11 mouse cellular contexts compared by ENCODE assay signal in the genomic region with DNA sequence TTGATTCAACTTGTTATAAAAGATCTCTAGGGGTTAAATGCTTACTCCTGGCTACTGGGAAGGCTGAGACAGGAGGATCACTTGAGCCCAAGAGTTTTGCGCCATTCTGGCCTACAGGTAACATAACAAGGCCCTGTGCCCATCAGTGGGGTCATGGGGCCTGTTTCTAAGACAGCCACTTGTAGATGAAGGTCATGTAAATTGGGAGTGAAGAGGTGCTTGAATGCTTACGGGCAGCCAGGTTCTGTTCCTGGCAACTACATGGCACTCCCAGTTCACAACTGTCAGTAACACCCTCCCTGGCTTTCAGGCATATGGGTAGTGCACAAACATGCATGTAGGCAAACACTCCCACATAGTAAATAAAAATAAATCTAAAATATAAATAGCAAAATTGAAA. TPM values are rescaled to one million over a fixed set of nuclear protein-coding genes. Genes with fewer than 3 reads are reported as not detected.
DNase-seq lines count a peak whose midpoint lies in the region; ATAC-seq and TF ChIP-seq lines count a peak whose summit lies in the region.
"Had no signal": no experiment of that assay in that cellular context is flagged by ENCODE, and none has a peak within 500 bp of the region (broad histone marks: within the 10 kb centered on the region; RNA-seq: fewer than 3 reads in every experiment).

No protein-coding gene starts in this region.

- H3K27ac ChIP-seq in embryonic facial prominence, embryonic 13.5 days, result peak overlapping the region; percentile 83; the same call in 1 of the 2 replicates
- H3K27ac ChIP-seq in embryonic facial prominence, embryonic 10.5 days (replicated peaks), result no peak overlapping the region
- no peak overlapping the region for H3K27ac ChIP-seq in midbrain, embryonic 15.5 days
- H3K27ac ChIP-seq in midbrain, embryonic 14.5 days (replicated peaks; ENCODE audit: low read depth, low read length), result no peak overlapping the region
- peak overlapping the region; percentile 44; the same call in 1 of the 2 replicates for H3K27ac ChIP-seq in small intestine, adult 2 months (ENCODE audit: insufficient read depth, low read depth, low read length)

- H3K4me1 ChIP-seq in embryonic facial prominence, embryonic 13.5 days, result peaks cover 21% of the 10 kb centered on the region
- H3K4me1 ChIP-seq in embryonic facial prominence, embryonic 10.5 days, result peaks cover 25% of the 10 kb centered on the region
- peaks cover 20% of the 10 kb centered on the region for H3K4me1 ChIP-seq in midbrain, embryonic 15.5 days
- peaks cover 12% of the 10 kb centered on the region for H3K4me1 ChIP-seq in midbrain, embryonic 14.5 days (ENCODE audit: control insufficient read depth, insufficient read depth, low read length)
- H3K4me1 ChIP-seq in small intestine, adult 2 months (ENCODE audit: control insufficient read depth, insufficient read depth, insufficient read length, low read length), result peaks cover 17% of the 10 kb centered on the region; the same call in 1 of the 2 replicates

- peaks cover 42% of the 10 kb centered on the region for H3K36me3 ChIP-seq in embryonic facial prominence, embryonic 13.5 days
- peaks cover 47% of the 10 kb centered on the region for H3K36me3 ChIP-seq in embryonic facial prominence, embryonic 10.5 days (replicated peaks)
- H3K36me3 ChIP-seq in midbrain, embryonic 15.5 days (replicated peaks), result peaks cover 26% of the 10 kb centered on the region
- H3K36me3 ChIP-seq in midbrain, embryonic 14.5 days (ENCODE audit: control insufficient read depth, insufficient read depth, low read length), result peaks cover 41% of the 10 kb centered on the region
- peaks cover 38% of the 10 kb centered on the region for H3K36me3 ChIP-seq in small intestine, adult 2 months (ENCODE audit: control insufficient read depth, insufficient read depth, low read length)

- H3K9me3 ChIP-seq in embryonic facial prominence, embryonic 13.5 days, result no peaks in the 10 kb centered on the region
- no peaks in the 10 kb centered on the region for H3K9me3 ChIP-seq in embryonic facial prominence, embryonic 10.5 days
- no peaks in the 10 kb centered on the region for H3K9me3 ChIP-seq in midbrain, embryonic 15.5 days
- H3K9me3 ChIP-seq in midbrain, embryonic 14.5 days (ENCODE audit: control insufficient read depth, low read length), result no peaks in the 10 kb centered on the region

- TF ChIP-seq POLR2A in small intestine, adult 2 months (IDR thresholded peaks at IDR 0.05; ENCODE audit: low read depth, low read length), result no peak

- no peak for ATAC-seq in embryonic facial prominence, embryonic 13.5 days (ENCODE audit: insufficient number of reproducible peaks, insufficient read depth, low FRiP score, low TSS enrichment, low read depth)
- ATAC-seq in midbrain, embryonic 15.5 days (replicated peaks), result no peak
- no peak for ATAC-seq in midbrain, embryonic 14.5 days (ENCODE audit: low FRiP score, low TSS enrichment)

- TF ChIP-seq CTCF in small intestine, adult 2 months (IDR thresholded peaks at IDR 0.05; ENCODE audit: extremely low read depth, insufficient read length, insufficient replicate concordance, low read depth, low read length), result no peak

- no peak overlapping the region for H3K4me3 ChIP-seq in embryonic facial prominence, embryonic 13.5 days
- H3K4me3 ChIP-seq in embryonic facial prominence, embryonic 10.5 days, result no peak overlapping the region; the same call in 1 of the 2 replicates
- H3K4me3 ChIP-seq in midbrain, embryonic 15.5 days, result no peak overlapping the region
- H3K4me3 ChIP-seq in midbrain, embryonic 14.5 days (replicated peaks; ENCODE audit: low read depth, low read length), result no peak overlapping the region
- H3K4me3 ChIP-seq in small intestine, adult 2 months (ENCODE audit: low read depth, low read length), result peak overlapping the region; percentile 46

- no peak overlapping the region for H3K9ac ChIP-seq in embryonic facial prominence, embryonic 13.5 days
- H3K9ac ChIP-seq in midbrain, embryonic 15.5 days, result no peak overlapping the region
- H3K9ac ChIP-seq in midbrain, embryonic 14.5 days (replicated peaks; ENCODE audit: low read length), result no peak overlapping the region

- 93% methylated on average over 2 of the region's 2 CpGs for WGBS in embryonic facial prominence, embryonic 13.5 days
- WGBS in embryonic facial prominence, embryonic 10.5 days, result 93% methylated on average over 2 of the region's 2 CpGs
- WGBS in midbrain, embryonic 15.5 days, result 93% methylated on average over 2 of the region's 2 CpGs
- WGBS in midbrain, embryonic 14.5 days, result 97% methylated on average over 2 of the region's 2 CpGs
- WGBS in small intestine, adult 2 months, result 71% methylated on average over 2 of the region's 2 CpGs

- H3K27me3 ChIP-seq in embryonic facial prominence, embryonic 13.5 days, result peaks cover 4% of the 10 kb centered on the region; the same call in 1 of the 2 replicates
- H3K27me3 ChIP-seq in embryonic facial prominence, embryonic 10.5 days (replicated peaks; ENCODE audit: low read depth, poor library complexity, severe bottlenecking), result peaks cover 18% of the 10 kb centered on the region
- H3K27me3 ChIP-seq in midbrain, embryonic 15.5 days (replicated peaks), result no peaks in the 10 kb centered on the region
- no peaks in the 10 kb centered on the region for H3K27me3 ChIP-seq in midbrain, embryonic 14.5 days (ENCODE audit: control insufficient read depth, insufficient read depth, low read length)
- no peaks in the 10 kb centered on the region for H3K27me3 ChIP-seq in small intestine, adult 2 months (ENCODE audit: control insufficient read depth, insufficient read depth, low read length)

- peak overlapping the region; percentile 89 for H3K4me2 ChIP-seq in embryonic facial prominence, embryonic 13.5 days
- peak overlapping the region; percentile 83 for H3K4me2 ChIP-seq in midbrain, embryonic 15.5 days
- H3K4me2 ChIP-seq in midbrain, embryonic 14.5 days (ENCODE audit: low read length), result no peak overlapping the region

- no peak for DNase-seq in embryonic facial prominence, embryonic 10.5 days (ENCODE audit: low spot score)
- peak; percentile 15 for DNase-seq in kidney, adult 11 months
- DNase-seq in kidney, adult 18-20 months, result no peak
- no peak for DNase-seq in midbrain, embryonic 14.5 days
- no peak for DNase-seq in frontal cortex, postnatal 25 days (ENCODE audit: low spot score in 2 of 2)
- DNase-seq: adrenal gland, adult 8-10 months; gastrocnemius, postnatal 14 days; lung, postnatal 4 days had no signal

RNA-seq across cellular contexts. Expression of a gene that starts 5.5 kb away (rescaled TPM):
- 8.2 and 11.5 TPM in 2 replicates for polyA plus RNA-seq in embryonic facial prominence, embryonic 13.5 days (2015; fragmentation: Nextera tagmentation; extraction: Ambion mirVana)
- polyA plus RNA-seq in embryonic facial prominence, embryonic 10.5 days (2016; fragmentation: Nextera tagmentation; extraction: Ambion mirVana), result 2.2 and 3.2 TPM in 2 replicates
- polyA plus RNA-seq in midbrain, embryonic 15.5 days (2015; fragmentation: Nextera tagmentation; extraction: Ambion mirVana), result 62.7 and 66.5 TPM in 2 replicates
- 43.0 and 55.3 TPM in 2 replicates for polyA plus RNA-seq in midbrain, embryonic 14.5 days (2014; fragmentation: Nextera tagmentation; extraction: Ambion mirVana)
- 219 and 481 TPM in 2 replicates for polyA plus RNA-seq in small intestine, adult 2 months (2012; rRNA removed)

RNA-seq across cellular contexts. Expression of a gene that starts 9.2 kb away (rescaled TPM):
- 132 and 133 TPM in 2 replicates for polyA plus RNA-seq in embryonic facial prominence, embryonic 13.5 days (2015; fragmentation: Nextera tagmentation; extraction: Ambion mirVana)
- polyA plus RNA-seq in embryonic facial prominence, embryonic 10.5 days (2016; fragmentation: Nextera tagmentation; extraction: Ambion mirVana), result 142 and 150 TPM in 2 replicates
- polyA plus RNA-seq in midbrain, embryonic 15.5 days (2015; fragmentation: Nextera tagmentation; extraction: Ambion mirVana), result 110 and 113 TPM in 2 replicates
- 82.6 and 94.7 TPM in 2 replicates for polyA plus RNA-seq in midbrain, embryonic 14.5 days (2014; fragmentation: Nextera tagmentation; extraction: Ambion mirVana)
- polyA plus RNA-seq in small intestine, adult 2 months (2012; rRNA removed), result 249 and 335 TPM in 2 replicates

RNA-seq across cellular contexts. Expression of a gene that starts 17.5 kb away (rescaled TPM):
- 0.08 TPM in 1 of 2 replicates, not detected in the other for polyA plus RNA-seq in embryonic facial prominence, embryonic 13.5 days (2015; fragmentation: Nextera tagmentation; extraction: Ambion mirVana)
- polyA plus RNA-seq in embryonic facial prominence, embryonic 10.5 days (2016; fragmentation: Nextera tagmentation; extraction: Ambion mirVana), result not detected in 2 replicates
- 0.08 TPM in 1 of 2 replicates, not detected in the other for polyA plus RNA-seq in midbrain, embryonic 15.5 days (2015; fragmentation: Nextera tagmentation; extraction: Ambion mirVana)
- polyA plus RNA-seq in midbrain, embryonic 14.5 days (2014; fragmentation: Nextera tagmentation; extraction: Ambion mirVana), result 0.08 TPM in 2 replicates
- 0.44 and 2.0 TPM in 2 replicates for polyA plus RNA-seq in small intestine, adult 2 months (2012; rRNA removed)

RNA-seq across cellular contexts. Expression of a gene that starts 29.7 kb away (rescaled TPM):
- 17.4 and 17.8 TPM in 2 replicates for polyA plus RNA-seq in embryonic facial prominence, embryonic 13.5 days (2015; fragmentation: Nextera tagmentation; extraction: Ambion mirVana)
- polyA plus RNA-seq in embryonic facial prominence, embryonic 10.5 days (2016; fragmentation: Nextera tagmentation; extraction: Ambion mirVana), result 8.1 and 9.9 TPM in 2 replicates
- polyA plus RNA-seq in midbrain, embryonic 15.5 days (2015; fragmentation: Nextera tagmentation; extraction: Ambion mirVana), result 8.0 and 10.4 TPM in 2 replicates
- polyA plus RNA-seq in midbrain, embryonic 14.5 days (2014; fragmentation: Nextera tagmentation; extraction: Ambion mirVana), result 7.0 and 7.4 TPM in 2 replicates
- 285 and 579 TPM in 2 replicates for polyA plus RNA-seq in small intestine, adult 2 months (2012; rRNA removed)

RNA-seq across cellular contexts. Expression of a gene that starts 37.7 kb away (rescaled TPM):
- 199 and 251 TPM in 2 replicates for polyA plus RNA-seq in embryonic facial prominence, embryonic 13.5 days (2015; fragmentation: Nextera tagmentation; extraction: Ambion mirVana)
- polyA plus RNA-seq in embryonic facial prominence, embryonic 10.5 days (2016; fragmentation: Nextera tagmentation; extraction: Ambion mirVana), result 158 and 162 TPM in 2 replicates
- polyA plus RNA-seq in midbrain, embryonic 15.5 days (2015; fragmentation: Nextera tagmentation; extraction: Ambion mirVana), result 17.8 and 20.3 TPM in 2 replicates
- 3.7 and 11.2 TPM in 2 replicates for polyA plus RNA-seq in midbrain, embryonic 14.5 days (2014; fragmentation: Nextera tagmentation; extraction: Ambion mirVana)
- polyA plus RNA-seq in small intestine, adult 2 months (2012; rRNA removed), result 51.8 and 81.9 TPM in 2 replicates

Comparison
In these comparisons a context has a peak if more than half of its experiments do, and no peak if none do; other contexts are left out.
1. H3K27ac ChIP-seq: peak in embryonic facial prominence, embryonic 13.5 days (single experiment) and small intestine, adult 2 months (single experiment); none in embryonic facial prominence, embryonic 10.5 days (single experiment), midbrain, embryonic 15.5 days (single experiment) and midbrain, embryonic 14.5 days (single experiment).